Mouse (Mus musculus) kidney, adult 11 months (tissue): ENCODE measurements around the gene Sppl3.

Experiments
- DNase-seq: peaks from one replicate; pipeline ENCODE4 v3.0.0; 2022

Gene Sppl3

GRCm38 (mm10) chr5:115000503-115000902 lies 10.4 kb upstream of the Sppl3 start:
- DNase-seq = no peak

GRCm38 (mm10) chr5:115001464-115001863 lies 9.5 kb upstream of the Sppl3 start:
- no peak for DNase-seq

GRCm38 (mm10) chr5:115002781-115003180 lies 8.2 kb upstream of the Sppl3 start:
- DNase-seq = no peak

GRCm38 (mm10) chr5:115003224-115003873 lies 7.6 kb upstream of the Sppl3 start:
- DNase-seq = no peak

- no peak for DNase-seq
These were observed 3.2 kb upstream of the Sppl3 start for GRCm38 (mm10) chr5:115007768-115008167.

- DNase-seq = no peak
These were observed 2.6 kb upstream of the Sppl3 start for GRCm38 (mm10) chr5:115008307-115008706.

- no peak for DNase-seq
These were observed 1.8 kb upstream of the Sppl3 start for GRCm38 (mm10) chr5:115009143-115009542.

GRCm38 (mm10) chr5:115009961-115010360 lies 976 bp upstream of the Sppl3 start:
- no peak for DNase-seq

GRCm38 (mm10) chr5:115011217-115011518 lies 231 bp downstream of the Sppl3 start:
- no peak for DNase-seq

- DNase-seq = peak; percentile 39
These were observed 753 bp downstream of the Sppl3 start for GRCm38 (mm10) chr5:115011519-115012261.

GRCm38 (mm10) chr5:115013436-115013835 lies 2.5 kb downstream of the Sppl3 start:
- no peak for DNase-seq

- DNase-seq = peak; percentile 20
These were observed 3.6 kb downstream of the Sppl3 start for GRCm38 (mm10) chr5:115014570-115014969.

- DNase-seq = no peak
These were observed 4.2 kb downstream of the Sppl3 start for GRCm38 (mm10) chr5:115015121-115015520.

GRCm38 (mm10) chr5:115018270-115018669 lies 7.3 kb downstream of the Sppl3 start:
- no peak for DNase-seq

- no peak for DNase-seq
These were observed 7.9 kb downstream of the Sppl3 start for GRCm38 (mm10) chr5:115018813-115019212.

- DNase-seq = no peak
These were observed 11.1 kb downstream of the Sppl3 start for GRCm38 (mm10) chr5:115022021-115022420.

- DNase-seq = no peak
These were observed 15.2 kb downstream of the Sppl3 start for GRCm38 (mm10) chr5:115026170-115026569.

- no peak for DNase-seq
These were observed 16.2 kb downstream of the Sppl3 start for GRCm38 (mm10) chr5:115027109-115027508.

GRCm38 (mm10) chr5:115028920-115029319 lies 18.0 kb downstream of the Sppl3 start:
- no peak for DNase-seq

- no peak for DNase-seq
These were observed 18.6 kb downstream of the Sppl3 start for GRCm38 (mm10) chr5:115029509-115029908.

GRCm38 (mm10) chr5:115031576-115031975 lies 20.6 kb downstream of the Sppl3 start:
- DNase-seq = no peak

GRCm38 (mm10) chr5:115032620-115033019 lies 21.7 kb downstream of the Sppl3 start:
- peak; percentile 26 for DNase-seq

- no peak for DNase-seq
These were observed 24.3 kb downstream of the Sppl3 start for GRCm38 (mm10) chr5:115035217-115035616.

GRCm38 (mm10) chr5:115037099-115037498 lies 26.2 kb downstream of the Sppl3 start:
- no peak for DNase-seq

- peak; percentile 43 for DNase-seq
These were observed 29.8 kb downstream of the Sppl3 start for GRCm38 (mm10) chr5:115040756-115041155.
